Mouse (Mus musculus): Measurements from ENCODE around the gene Tnfrsf23. TPM values are rescaled to one million over a fixed set of nuclear protein-coding genes. Genes with fewer than 3 reads are reported as not detected.
"Not testable (repeated sequence)": the region's sequence is repeated elsewhere in the genome, so short reads cannot be mapped to it uniquely, and the experiment has no call there.

Gene Tnfrsf23
- 1 to 10 TPM; 1.1 to 1.4 TPM for total RNA-seq (2021)

DNA sequence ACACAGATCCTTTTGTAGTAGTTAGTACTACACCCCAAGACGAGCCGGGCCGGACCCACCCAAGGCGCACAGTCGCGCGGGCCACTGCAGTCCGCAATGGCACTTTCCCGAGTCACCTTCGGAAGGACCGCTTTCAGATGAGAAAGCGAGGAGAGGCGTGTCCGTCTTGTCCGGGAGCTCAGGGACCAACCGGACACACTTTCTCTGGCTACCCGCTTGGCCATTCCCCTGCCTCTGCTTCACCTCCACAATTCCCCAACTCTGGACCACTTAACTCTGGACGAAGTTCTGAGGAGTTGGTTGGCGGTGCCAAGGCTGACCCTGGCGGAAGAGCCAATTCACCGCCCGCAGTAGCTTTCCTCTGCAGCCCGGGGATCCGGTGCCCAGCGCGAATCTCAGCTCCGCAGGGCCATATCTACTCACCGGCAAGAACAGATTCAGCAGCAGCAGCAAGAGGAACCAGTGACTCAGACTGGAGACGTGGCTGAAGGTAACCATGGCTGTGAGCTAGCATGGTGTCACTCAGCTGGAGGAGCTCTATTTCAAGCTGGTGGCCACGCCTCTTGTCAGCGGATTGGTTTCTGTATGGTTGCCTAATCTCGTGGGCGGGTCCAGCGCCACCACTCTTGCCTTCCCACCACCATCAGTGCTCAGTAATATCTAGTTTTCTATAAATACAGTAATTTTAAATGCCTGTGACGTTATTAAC, at the start of gene Tnfrsf23:
Tnfrsf23 (minus strand) TSS at position 514 of the 709 bp plus-strand sequence.
- peak; percentile 52 to 58 for DNase-seq

DNA sequence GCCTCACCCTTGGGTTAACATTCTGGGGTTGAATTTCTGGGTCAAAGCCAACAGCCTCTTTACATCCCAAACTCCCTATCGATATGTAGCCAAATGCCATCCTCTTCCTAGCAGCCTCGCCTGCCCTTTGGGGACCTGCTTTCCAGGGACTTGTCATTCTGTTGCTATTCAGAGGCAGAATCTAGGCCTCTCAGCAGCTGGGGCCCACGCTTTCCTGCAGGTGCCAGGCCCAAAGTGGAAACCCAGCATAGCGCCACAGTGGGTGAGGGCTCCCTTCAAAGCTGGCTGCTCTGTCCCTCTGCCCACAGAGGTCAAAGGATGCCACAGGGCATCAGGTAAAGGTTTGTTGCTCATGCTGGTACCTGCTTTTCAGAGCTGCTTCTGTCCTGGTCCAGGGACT, 48.1 kb upstream of the Tnfrsf23 start:
- no peak for DNase-seq

DNA sequence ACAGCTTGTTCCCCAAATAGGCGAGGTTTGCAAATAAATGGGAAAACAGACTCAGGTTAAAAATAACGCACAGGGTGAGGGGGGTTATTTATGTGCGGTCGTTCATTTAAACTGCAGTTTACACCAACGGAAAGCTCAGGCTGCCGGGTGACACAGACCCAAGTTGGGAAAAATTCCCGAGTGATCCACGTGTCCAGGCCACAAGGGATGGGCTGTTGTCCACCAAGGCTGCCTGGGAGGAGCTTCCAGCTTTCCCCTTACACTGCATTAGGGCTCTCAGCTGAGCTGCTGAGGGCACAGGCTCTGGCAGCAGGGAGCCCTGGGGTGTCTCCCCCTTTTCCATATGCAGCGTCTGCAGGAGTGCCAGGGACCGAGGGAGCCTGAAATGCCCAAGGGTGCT, 44.2 kb upstream of the Tnfrsf23 start:
- no peak for DNase-seq

DNA sequence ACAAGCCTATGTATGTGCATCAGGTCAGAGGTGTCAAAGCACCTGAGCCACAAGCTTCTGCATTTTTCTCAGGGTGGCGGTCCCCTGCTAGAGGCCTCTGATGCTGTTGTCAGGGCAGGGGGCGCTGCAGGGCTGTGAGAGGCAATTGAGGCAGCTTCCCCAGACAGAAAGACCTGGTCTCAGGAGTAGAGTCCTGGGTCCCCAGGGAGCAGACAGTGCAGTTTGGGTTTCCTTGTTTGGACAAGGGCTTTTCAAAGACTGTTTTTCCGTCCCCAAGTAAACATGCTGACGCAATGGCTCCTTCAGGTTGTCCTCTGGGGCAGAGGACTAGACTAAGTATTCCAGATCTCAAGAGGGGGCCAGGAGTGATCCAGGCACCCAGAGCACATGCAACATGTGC, 40.7 kb upstream of the Tnfrsf23 start:
- DNase-seq = no peak

DNA sequence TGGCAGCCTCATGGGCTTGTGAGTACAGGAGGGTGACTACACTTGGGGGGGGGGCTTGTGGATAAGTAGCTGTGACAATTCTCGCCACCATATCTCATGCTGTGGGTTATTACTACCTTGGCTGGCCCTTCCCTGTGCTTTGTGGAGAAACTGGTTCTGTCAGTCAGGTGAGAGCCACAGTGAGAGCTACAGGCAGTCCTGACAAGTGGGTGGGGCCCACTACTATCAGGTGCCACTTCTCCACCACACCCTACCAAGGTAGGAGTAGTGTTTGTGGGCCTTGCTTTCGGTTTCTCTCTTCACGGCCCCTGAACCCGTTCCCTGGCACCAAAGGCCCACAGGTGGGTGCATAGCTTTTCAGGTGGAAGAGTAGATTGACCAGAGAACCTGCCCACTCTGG, 38.2 kb upstream of the Tnfrsf23 start:
- DNase-seq = no peak

DNA sequence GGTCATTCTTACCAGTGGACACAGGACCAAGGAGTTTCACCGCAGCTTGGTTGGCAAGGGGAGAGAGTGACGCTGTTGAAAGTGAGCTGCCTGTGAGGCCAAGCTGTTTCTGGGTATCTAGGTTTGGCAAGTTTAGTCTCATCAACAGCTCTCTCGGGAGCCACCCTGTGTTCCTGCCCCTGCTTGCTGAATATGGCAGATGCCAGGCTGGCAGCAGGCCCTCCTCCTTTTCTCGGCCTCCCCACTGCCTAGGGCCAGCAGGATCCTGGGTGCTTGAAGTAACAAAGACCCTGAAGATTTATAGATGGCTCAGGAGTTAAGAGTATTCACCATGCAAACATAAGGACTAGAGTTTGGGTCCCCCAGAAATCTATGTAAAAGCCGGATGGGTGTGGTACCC, 37.0 kb upstream of the Tnfrsf23 start:
- DNase-seq = peak; percentile 36 to 47

DNA sequence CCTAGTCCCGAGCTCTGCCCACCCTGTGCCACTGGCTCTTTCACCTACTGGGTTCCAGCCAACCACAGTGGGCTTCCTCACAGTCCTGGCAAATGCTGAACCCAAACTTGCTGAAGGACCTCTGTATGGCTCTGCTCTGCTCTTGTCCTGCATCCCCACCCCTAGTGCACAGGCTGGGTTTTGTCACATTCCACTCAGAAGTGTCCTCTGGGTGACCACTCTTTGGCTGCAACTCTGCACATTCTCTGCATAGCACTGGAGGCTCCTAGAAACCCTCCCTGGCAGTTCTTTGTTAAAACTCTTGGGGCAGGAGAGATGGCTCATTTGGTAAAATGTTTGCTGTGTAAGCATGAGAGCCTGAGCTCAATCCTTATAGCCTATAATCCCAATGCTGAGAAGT, 32.1 kb upstream of the Tnfrsf23 start:
- no peak for DNase-seq

DNA sequence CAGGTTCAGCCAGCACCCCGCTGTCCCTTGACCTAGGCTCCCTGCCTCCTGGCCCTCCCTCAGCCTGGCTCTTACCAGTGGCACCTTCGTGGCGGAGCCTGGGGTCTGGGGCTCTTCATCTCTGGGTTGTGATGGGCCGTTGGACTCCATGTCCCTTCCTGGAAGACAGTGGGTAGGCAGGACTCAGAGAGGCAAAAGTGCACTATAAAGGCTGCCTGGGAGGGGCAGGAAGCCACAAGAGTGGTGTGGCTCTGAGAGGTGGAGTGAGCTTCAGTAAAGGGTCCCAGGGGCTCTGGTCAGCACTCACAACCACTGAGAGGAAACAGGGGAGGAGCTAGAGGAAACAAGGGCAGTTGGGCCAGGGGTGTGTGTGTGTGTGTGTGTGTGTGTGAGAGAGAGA, 27.7 kb upstream of the Tnfrsf23 start:
- no peak for DNase-seq

DNA sequence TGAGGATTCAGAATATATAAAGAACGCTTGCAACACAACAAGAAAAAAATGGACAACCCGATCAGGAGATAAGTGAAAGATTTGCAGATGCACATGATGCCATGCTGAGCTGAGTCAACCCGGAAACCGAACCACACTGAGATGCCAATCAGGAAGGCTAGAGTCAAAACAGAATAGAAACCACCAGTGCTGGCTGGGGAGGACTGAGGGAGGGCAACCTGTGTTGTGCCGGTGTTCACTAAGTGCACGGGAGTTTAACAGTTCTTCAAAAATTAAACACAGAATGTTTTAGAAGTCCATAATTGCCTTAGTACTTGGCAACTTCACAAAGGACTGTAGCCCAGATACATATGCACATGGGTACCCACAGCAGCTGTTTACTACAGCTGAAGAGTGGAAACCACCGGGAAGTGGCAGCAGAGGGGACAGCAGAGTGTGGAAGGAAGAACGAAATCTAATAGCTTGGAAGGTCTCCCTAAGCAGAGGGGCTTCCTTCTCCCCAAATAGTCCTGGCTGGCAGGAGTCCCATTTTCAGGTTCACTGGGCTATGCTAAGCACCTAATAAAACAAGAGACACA, 27.2 kb upstream of the Tnfrsf23 start:
- no peak for DNase-seq

DNA sequence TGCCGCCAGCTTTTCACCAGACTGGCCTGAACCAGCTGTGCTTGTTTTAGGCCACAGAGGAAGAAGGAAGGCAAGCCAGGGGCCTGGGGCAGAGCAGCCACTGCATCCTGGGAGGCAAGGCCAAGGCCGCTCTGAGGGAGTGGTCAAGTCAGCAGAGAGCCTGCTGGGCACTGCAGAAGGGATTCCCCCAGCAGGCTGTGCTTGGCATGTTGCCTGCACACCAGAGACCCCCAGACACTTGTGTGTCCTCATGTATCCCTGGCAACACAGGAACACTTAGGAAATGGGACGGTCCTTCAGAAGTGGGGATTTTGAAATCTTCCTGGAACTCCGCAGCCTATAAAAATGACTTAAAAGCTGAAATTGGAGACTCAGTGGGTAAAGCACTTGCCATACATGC, 26.4 kb upstream of the Tnfrsf23 start:
- DNase-seq = no peak

DNA sequence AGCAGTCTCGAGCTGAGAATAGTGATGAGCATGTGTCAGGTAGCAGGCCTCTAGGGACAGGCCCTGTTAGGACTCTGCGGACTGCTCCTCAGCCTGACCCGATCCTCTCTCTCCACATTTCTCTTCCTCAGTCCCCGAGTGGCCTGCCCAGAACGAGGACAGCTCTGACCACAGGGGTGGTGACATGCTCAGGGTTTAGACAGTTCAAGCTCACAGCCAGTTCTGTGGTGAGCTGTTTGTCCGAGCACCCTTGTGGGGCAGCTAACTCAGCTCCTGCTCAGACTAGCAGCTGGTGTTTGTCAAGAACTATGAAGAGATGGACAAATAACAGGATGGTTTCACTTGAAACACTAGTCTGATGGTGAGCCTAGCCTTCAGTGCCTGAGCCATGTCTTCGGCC, 25.7 kb upstream of the Tnfrsf23 start:
- DNase-seq = no peak

DNA sequence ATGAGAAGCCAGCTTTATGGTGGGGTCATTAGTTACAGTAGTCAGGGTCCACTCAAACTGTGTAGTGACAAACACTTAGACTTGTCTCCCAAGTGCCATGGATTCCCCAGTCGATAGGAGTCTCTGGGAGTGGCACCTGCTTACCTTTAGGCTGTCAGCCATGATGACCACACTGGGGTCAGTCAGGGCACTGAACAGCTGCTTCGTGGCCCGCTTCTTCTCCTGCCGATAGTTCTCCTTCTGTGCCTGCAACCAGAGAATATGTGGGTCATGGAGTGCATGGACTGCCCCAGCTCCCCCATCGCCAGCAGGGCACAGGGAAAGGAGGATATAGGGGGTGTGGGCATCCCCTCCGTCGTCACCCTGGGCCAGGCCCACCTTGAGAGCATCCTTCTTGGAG, 23.7 kb upstream of the Tnfrsf23 start:
- no peak for DNase-seq

DNA sequence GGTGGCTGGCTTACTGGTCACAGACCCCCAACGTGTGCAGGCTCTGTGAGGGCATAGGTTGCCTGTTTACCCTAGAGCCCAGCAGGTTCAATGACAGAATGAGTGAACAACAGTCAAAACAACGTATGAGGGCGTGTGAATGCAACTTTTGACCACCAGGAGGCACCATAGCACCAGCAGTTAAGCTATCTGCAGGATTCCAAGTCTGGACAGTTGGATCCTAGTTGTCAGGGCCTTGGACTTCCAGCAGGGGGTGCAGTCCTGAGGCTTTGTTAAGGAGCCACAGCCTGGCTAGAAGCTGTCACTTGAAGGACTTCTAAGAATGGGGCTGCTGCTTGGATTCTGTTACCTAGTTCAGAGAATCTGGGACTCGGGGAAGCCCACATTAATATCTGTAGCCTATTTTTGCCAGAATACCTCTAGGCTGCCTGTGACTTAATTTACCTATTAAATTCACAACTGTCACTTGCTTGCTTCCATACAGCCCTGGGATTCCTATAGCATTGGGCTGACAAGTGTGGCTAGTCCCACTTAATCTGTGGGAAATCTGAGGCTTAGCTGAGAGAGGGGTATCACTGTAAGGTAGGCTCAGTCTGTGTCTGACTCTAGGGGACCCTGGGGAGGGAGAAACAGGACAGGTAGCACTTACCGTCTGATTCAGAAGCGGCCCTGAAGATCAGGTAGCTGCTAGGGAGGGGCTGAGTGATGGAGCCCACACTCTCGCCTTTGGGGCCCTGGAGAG, 21.2 kb upstream of the Tnfrsf23 start:
- DNase-seq = peak; percentile 84 to 87

DNA sequence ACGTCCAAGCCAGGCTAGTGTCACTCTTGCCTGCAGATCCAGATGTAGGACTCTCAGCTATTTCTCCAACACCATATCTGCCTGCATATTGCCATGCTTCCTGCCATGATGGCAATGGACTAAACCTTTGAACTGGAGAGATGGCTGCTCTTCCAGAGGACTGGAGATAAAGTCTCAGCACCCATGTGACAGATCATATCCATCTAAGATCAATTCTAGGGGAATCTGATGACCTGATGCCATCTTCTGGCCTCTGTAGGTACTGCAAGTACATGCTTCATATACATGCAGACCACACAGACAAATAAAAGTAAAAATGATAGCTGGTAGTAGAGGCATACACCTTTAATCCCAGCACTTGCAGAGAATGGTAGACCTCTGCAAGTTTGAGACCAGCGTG, 10.5 kb upstream of the Tnfrsf23 start:
- no peak for DNase-seq

DNA sequence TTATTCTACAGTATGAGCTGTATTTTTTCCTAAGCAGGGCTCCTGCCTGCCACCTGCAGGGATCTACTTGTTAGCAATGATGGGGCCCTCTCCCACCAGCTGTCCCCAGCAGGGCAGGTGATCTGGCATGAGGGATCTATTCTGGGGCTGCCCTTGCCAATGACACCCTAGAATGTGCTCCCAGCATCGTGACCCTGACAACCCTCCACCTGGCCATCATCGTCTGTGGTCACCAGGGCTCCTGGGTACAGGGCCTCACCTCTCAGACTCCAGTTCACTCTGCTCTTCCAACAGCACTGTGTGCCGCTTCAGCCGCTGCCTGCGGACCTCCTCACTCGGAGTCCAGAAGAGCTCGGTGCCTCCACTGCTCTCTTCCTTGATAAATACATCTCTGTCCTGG, 8.9 kb upstream of the Tnfrsf23 start:
- no peak for DNase-seq

DNA sequence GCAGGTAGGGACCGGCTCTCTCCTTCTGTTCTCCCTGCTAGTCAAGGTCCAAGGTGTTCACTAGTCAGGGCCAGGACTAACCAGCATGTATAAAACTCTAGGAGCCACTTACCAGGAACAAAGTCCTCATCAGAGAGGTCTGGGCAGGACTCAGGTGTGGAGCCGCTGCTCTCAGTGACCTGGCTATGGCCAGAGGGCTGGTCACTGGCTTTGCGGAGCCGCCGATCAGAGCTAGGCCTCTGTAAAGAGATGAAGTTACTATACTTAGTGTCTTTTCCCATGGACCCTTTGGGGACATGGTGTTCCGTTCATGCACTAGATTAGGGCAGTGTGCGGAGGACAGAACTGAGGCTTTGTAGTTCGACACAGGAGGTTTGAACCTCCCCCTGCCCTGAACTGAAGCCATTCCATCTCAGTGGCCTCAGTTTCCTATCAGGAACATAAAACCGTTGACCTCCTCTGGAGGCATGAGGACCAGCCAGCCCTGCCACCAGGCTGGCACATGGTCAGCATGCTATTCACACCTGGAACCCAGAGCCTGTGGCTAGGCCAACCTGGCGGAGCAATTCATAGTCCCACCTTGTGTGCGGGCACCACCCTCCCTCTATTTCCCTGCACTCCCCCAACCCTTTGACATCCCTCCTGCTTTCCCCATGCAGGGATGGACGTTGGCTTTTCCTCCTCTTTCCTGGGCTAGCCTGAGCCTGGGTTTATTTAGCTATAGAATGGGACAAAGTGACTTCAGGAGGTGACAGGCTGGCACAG, 7.3 kb upstream of the Tnfrsf23 start:
- no peak for DNase-seq

DNA sequence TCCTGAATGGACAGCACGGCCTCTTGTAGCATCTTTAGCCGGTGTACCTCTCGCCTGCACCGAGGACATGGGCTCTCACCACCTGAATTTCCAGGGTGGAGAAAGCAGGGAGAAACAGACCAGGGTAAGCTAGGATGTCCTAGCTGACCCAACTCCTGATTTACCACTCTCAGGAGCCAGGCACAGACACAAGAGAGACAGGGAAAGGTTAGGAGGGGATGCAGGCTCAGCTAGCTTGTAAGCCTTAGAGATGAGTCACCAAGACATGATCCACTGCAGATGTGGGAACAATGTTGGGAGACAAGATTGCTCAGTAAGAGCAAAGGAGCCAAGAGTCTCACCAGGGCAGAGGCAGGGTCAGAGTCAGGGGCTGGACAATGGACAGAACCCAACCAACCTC, 6.2 kb upstream of the Tnfrsf23 start:
- DNase-seq = no peak

DNA sequence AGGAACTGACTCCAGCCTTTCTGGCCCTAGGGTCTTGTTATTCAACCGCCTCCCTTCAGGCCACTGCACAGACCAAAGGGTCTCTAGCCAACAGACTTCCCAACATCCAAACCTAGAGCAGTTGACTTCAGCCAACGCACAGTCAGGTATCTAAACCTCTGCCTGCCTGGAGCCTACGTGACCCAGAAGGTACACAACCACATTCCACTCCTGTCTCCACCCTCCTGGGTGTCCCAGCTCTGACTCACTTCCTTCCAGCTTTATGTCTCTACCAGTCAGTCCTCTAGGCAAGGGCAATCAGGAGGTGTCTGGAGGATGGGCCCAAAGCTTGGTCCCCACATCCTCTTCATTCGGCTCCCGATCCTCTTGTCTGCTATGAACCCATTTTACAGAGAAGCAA, 5.5 kb upstream of the Tnfrsf23 start:
- DNase-seq = no peak

DNA sequence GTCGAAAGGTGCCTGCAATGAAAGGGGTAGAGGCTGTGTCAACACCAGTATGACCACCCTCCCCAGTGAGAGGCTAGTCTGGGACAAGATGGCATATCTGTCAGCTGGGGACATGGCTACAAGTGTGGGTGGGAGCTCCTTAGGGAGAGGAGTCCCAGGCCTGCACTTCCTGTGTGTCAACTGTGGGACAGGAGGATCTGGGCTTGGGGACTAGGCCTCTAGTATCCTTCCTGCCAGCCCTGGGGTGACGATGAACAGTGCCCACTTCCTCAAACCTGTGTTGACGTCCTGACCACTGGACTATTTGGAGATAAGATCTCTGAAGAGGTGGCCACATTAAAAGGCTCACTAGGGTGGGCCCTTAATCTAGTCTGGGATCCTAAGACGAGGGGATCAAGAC, 4.3 kb upstream of the Tnfrsf23 start:
- DNase-seq = no peak

DNA sequence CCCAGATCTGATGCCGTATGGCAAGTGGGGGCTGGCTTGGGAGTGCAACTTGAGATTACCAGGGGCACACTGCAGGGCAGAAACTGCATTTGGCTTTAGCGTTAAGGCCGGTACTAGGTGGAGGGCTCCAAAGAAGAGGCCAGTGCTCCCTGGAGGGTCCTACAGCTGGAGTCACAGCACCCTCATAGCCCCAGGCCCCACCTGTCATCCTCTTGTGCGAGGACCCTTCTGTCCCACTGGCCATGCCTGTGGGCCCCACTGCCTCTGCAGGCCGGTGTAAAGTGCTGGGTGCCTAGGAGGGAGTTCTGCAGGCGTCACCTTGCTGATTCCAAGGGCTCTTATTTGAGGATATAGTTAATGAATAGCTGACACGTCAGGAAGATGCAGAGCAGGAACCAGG, 3.8 kb upstream of the Tnfrsf23 start:
- DNase-seq = no peak

DNA sequence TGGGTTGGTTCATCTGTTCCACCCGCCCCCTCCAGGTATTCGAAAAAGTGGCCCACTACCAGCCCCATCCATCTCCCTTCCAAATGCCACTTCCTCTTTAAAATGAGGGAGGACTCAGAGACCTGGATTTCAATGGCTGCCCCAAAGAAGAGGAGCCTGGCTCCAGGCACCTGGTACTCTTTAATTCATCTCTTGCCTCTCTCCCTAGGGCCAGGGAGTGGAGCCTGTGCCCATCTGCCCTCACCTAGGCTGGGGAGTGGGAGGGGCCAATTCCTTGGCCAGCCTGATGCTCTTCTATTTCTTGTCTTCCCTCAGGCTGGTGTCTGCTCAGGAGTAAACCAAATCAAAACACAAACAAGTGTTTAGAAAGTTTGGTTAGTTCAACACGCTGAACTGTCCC, 1.0 kb upstream of the Tnfrsf23 start:
- DNase-seq = not testable (repeated sequence)

DNA sequence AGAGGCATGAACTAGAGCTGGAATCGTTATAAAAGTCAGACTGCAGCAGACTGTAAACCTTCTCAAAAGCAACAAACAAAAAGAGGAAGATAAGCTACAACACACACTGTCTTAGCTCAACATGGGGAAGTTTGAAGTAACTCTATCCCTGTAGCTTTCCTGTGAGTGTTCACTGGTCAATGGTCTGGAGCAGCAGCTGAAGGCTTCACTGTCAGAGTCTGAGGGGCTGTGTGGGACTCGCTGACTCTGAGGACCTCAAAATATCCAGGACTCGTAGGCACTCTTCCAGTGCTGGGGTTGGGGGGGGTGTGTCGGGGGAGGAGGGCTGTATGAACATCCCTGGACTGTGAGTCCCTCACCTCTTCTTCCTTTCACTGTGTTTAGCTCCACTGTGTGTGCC, 519 bp upstream of the Tnfrsf23 start:
- DNase-seq = not testable (repeated sequence)

DNA sequence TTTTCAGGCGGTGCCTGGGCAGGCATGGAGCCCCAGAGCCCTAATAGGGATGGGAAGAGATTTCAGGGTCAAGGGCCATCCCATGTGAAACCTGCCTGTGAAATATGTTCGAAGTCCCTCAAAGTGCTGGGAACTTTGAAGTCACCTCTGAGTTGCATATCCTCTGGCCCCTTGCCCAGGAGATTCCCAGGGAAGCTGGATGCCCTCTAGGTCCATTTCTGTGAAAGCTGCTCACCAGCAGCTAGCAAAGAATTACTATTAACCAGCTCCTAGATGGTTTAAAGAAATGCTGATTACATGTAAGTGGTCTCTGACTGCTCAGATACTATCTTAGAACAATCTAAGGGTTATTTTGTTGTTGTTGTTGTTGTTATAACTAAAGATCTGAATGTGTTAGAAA, 1.1 kb downstream of the Tnfrsf23 start:
- DNase-seq = not testable (repeated sequence)

Data from layer of hippocampus, postnatal 36 days (tissue).